ENCODE assay signal across 17 mouse cellular contexts in genomic region chr13:12454686-12455390, GRCm38 (mm10).
"Had no signal": no experiment of that assay in that cellular context is flagged by ENCODE, and none has a peak within 500 bp of the region (broad histone marks: within the 10 kb centered on the region; RNA-seq: fewer than 3 reads in every experiment).

No protein-coding gene starts in this region.

- DNase-seq: lung, adult 2 months; lung, postnatal 14 days; lung, postnatal 36 days; right cerebral cortex, postnatal 14 days; thymus, adult 2 months; thymus, postnatal 25 days; thymus, postnatal 4 days had no signal

- H3K27ac ChIP-seq: lung, embryonic 15.5 days; macrophage; midbrain, embryonic 13.5 days; midbrain, embryonic 15.5 days; neural tube, embryonic 12.5 days; stomach, embryonic 15.5 days; stomach, postnatal 0 days had no signal

- H3K4me1 ChIP-seq: neural tube, embryonic 12.5 days; stomach, embryonic 15.5 days had no signal

- H3K4me2 ChIP-seq: lung, embryonic 15.5 days; midbrain, embryonic 11.5 days; midbrain, embryonic 13.5 days; midbrain, embryonic 15.5 days; neural tube, embryonic 12.5 days; stomach, embryonic 15.5 days had no signal

- H3K27me3 ChIP-seq: lung, embryonic 15.5 days; megakaryocyte, embryonic 14.5 days; midbrain, embryonic 13.5 days; midbrain, embryonic 15.5 days; neural tube, embryonic 12.5 days; stomach, embryonic 15.5 days had no signal

- H3K4me3 ChIP-seq: lung, embryonic 15.5 days; megakaryocyte, embryonic 14.5 days; midbrain, embryonic 13.5 days; midbrain, embryonic 15.5 days; neural tube, embryonic 12.5 days; stomach, embryonic 15.5 days had no signal

- H3K9me3 ChIP-seq: lung, embryonic 15.5 days; megakaryocyte, embryonic 14.5 days; midbrain, embryonic 13.5 days; midbrain, embryonic 15.5 days; neural tube, embryonic 12.5 days; stomach, embryonic 15.5 days had no signal

- H3K36me3 ChIP-seq: midbrain, embryonic 15.5 days had no signal

- H3K9ac ChIP-seq: lung, embryonic 15.5 days; midbrain, embryonic 13.5 days; midbrain, embryonic 15.5 days; neural tube, embryonic 12.5 days; stomach, embryonic 15.5 days had no signal

- ATAC-seq: lung, postnatal 0 days; midbrain, embryonic 15.5 days had no signal
